Mouse (Mus musculus) small intestine, adult 2 months (tissue): ENCODE data around the gene Sall2. TPM values are rescaled to one million over a fixed set of nuclear protein-coding genes. Genes with fewer than 3 reads are reported as not detected.
"Not testable (repeated sequence)": the region's sequence is repeated elsewhere in the genome, so short reads cannot be mapped to it uniquely, and the experiment has no call there.

Source experiments
- H3K27ac ChIP-seq: fragments of 200-500 bp; 2 replicates; pipeline ENCODE4 v1.5.1; 2012; ENCODE audit warnings: low read depth, low read length, control low read depth, inconsistent platforms; ENCODE audit not compliant: insufficient read depth
- H3K27me3 ChIP-seq: fragments of 200-500 bp; 2 replicates; pipeline ENCODE4 v1.6.1; 2012; ENCODE audit warnings: mild to moderate bottlenecking, moderate library complexity, low read length, inconsistent platforms; ENCODE audit not compliant: control insufficient read depth, insufficient read depth
- H3K36me3 ChIP-seq: fragments of 200-500 bp; 2 replicates; pipeline ENCODE4 v1.6.1; 2012; ENCODE audit warnings: mild to moderate bottlenecking, low read length, control low read depth, inconsistent platforms; ENCODE audit not compliant: control insufficient read depth, insufficient read depth
- H3K4me1 ChIP-seq: fragments of 200-500 bp; 2 replicates; pipeline ENCODE4 v1.6.1; 2012; ENCODE audit warnings: low read length, inconsistent platforms, mixed read lengths; ENCODE audit not compliant: control insufficient read depth, insufficient read depth, insufficient read length
- H3K4me3 ChIP-seq: fragments of 200-500 bp; 2 replicates; pipeline ENCODE4 v1.5.1; 2012; ENCODE audit warnings: low read depth, mild to moderate bottlenecking, control low read depth, inconsistent platforms, low read length, moderate library complexity
- CTCF ChIP-seq: fragments of 200-500 bp; IDR thresholded peaks from 2 replicates; pipeline ENCODE4 v1.5.1; 2012; ENCODE audit warnings: low read depth, mild to moderate bottlenecking, control low read depth, inconsistent platforms, low read length, moderate library complexity, mixed read lengths; ENCODE audit not compliant: insufficient replicate concordance, insufficient read length; ENCODE audit errors: extremely low read depth
- POLR2A ChIP-seq: fragments of 200-500 bp; IDR thresholded peaks from 2 replicates; pipeline ENCODE4 v1.6.1; 2012; ENCODE audit warnings: low read depth, mild to moderate bottlenecking, control low read depth, inconsistent platforms, low read length, moderate library complexity
- WGBS: fragments of 180-500 bp; shearing (Covaris S2); methylation state at CpG from one replicate; pipeline ENCODE4 v1.1.7; 2018; 5-methylcytosine and 5-hydroxymethylcytosine counted together
- polyA plus RNA-seq: library from polyadenylated mRNA; depleted of rRNA; stranded (reverse); fragments of >200 nt; gene quantifications from 2 replicates; pipeline ENCODE4 v1.2.3, GENCODE M21; 2012

Gene Sall2
- polyA plus RNA-seq, 1 experiment, result 1.4 TPM

DNA sequence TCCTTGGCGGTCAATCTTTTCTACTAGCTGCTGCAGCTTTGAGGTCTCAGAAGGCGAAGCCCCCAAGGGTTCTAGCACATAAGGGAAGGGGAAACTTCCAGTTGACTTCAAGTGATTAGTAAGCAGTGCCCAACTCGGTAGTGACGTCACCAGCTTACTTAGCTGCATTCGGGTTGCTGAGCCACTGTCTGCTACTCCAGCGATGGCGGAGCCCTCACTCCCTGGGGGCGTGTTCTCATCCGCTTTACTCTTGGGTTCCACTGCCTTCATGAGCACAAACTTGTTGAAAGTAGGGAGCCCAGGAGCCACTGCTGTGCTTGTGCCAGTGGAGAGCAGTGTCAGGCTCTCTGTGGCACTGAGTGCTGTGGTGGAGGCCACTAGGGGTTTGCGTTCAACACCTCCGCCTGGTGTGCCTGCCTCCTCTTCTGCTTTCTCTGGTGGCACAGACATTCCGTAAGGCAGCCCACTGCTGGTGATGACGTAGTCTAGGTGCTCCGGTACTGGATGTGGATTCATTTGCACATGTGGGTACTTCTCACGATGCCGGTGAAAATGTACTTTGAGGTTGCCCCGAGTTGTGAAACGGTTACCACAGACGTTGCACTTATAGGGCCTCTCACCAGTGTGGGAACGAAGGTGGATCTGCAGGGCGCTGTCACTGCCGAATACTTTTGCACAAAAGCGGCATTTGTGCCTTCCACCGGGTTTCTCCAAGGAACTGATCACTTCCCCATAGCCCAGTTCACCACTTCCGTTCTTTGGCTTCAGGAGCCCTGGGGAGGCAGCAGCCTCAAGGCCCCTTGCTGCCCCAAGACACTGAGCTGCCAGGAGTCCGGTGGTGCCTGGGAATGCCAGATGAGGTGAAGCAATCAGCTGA is 14.4 kb downstream of the Sall2 start:
- 87% methylated on average over 26 of the region's 26 CpGs for WGBS
- H3K27me3 ChIP-seq, result peaks cover 13% of the 10 kb centered on the region
- no peak overlapping the region for H3K4me3 ChIP-seq
- peaks cover 5% of the 10 kb centered on the region; the same call in 1 of the 2 replicates for H3K4me1 ChIP-seq
- TF ChIP-seq POLR2A, result no peak
- no peak for TF ChIP-seq CTCF
- H3K27ac ChIP-seq, result no peak overlapping the region
- H3K36me3 ChIP-seq, result no peaks in the 10 kb centered on the region

DNA sequence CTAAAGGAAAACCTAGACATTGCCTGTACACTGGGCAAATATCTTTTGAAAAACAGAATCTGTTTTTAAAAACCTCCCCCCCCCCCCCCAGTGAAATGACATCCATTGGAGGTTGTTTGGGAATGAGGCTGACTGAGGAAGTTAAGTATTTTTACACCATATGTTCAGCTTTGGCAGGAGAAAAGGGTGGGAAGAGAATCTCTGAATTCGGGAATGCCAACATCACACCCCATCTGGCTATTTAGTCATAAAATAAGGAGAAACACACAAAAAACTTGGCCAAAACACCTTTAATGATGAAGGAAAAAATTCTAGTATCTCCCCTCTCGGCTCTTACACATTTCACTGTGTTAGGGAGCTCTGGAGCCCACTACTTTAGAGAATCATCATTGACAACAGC is 17.7 kb downstream of the Sall2 start:
- no peak for TF ChIP-seq CTCF
- no peak for TF ChIP-seq POLR2A
- no peak overlapping the region for H3K4me3 ChIP-seq
- H3K4me1 ChIP-seq, result 0 out of 2 replicates have a peak, but pooled peaks cover 3% of the 10 kb centered on the region
- 86% methylated on average over 2 of the region's 2 CpGs for whole genome bisulfite sequencing
- H3K36me3 ChIP-seq, result no peaks in the 10 kb centered on the region
- no peak overlapping the region for H3K27ac ChIP-seq
- H3K27me3 ChIP-seq, result peaks cover 11% of the 10 kb centered on the region; the same call in 1 of the 2 replicates

DNA sequence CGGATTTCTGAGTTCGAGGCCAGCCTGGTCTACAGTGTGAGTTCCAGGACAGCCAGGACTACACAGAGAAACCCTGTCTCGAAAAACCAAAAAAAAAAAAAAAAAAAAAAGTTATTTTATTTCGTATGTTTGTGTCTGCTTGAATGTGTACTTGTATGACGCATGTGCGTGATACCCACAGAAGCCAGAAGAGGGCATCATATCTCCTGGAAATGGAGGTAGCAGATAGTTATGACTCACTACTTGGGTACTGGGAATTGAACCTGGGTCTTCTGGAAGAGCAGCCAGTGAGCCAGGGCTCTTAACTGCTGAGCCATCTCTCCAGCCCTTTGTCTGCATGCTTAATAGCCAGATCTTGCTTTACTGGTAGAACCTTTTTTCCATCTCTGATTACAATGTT is 18.2 kb downstream of the Sall2 start:
- not testable (repeated sequence) for H3K4me3 ChIP-seq, H3K36me3 ChIP-seq, H3K27ac ChIP-seq, H3K27me3 ChIP-seq, H3K4me1 ChIP-seq
- WGBS, result 87% methylated on average over 6 of the region's 6 CpGs
- TF ChIP-seq CTCF, result peak; percentile 8; the same call in 1 of the 2 replicates

DNA sequence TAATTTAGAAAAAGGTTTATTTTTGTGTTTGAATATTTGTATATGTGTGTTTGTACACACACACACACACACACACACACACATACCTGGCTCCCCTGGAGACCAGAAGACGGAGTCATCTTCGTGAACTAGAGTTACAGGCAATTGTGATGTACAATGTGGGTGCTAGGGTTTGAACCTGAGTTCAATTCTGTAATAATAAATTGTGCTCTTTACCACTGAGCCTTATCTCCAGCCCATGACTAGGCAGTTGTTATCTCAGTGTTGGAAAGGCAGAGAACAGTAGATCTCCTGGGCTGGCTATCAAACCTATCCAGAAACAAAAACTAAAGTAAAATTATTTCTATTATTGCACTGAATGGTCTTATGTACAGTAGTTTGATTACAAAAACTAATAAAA is 22.5 kb downstream of the Sall2 start:
- no peaks in the 10 kb centered on the region for H3K36me3 ChIP-seq
- H3K4me1 ChIP-seq, result no peaks in the 10 kb centered on the region
- no peak overlapping the region for H3K27ac ChIP-seq
- no peaks in the 10 kb centered on the region for H3K27me3 ChIP-seq
- 83% methylated on average over 2 of the region's 2 CpGs for WGBS
- no peak for TF ChIP-seq POLR2A
- TF ChIP-seq CTCF, result no peak
- H3K4me3 ChIP-seq, result no peak overlapping the region

DNA sequence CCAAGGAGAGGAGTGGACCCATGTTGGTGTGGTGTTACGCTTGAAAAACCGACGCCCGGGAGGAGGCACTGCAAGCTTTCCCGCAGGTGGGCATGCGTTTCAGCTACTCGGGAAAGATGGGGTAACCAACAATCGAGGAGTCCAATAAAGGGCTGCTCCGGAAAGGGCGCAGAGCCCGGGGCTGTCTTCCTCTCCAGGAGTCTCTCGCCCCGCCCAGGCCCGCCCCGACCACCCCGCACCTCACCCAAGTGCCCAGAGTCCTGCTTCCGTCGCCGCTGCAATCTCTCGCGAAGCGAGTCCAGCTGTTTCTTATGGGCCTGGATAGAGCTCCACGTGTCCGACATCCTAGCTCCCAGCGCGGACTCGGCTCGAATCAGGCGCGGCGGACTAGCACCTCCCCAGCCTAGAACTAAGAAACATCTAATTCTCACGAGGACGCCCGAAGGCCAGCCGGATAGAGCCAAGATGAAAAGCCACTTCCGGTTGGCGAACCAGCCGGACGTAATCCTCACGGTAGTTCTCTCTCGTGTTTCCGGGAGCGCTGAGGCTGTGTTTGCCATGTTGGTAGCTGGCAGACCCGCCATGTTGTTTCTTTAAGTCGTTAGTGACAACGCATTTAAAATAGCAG is 23.8 kb downstream of the Sall2 start, which contains the start of gene Mettl3:
Gene Mettl3, minus strand, starts transcription at position 485 of the 628 bp plus-strand sequence.
- Histone ChIP-seq H3K27me3 (no peaks in the 10 kb centered on the region), H3K4me1 (no peaks in the 10 kb centered on the region), H3K27ac (peak within 1 kb of the TSS; percentile 72), H3K36me3 (peaks cover 6% of the 10 kb centered on the region), H3K4me3 (peak within 1 kb of the TSS; percentile 88)
- TF ChIP-seq POLR2A (peak; percentile 35; the same call in 1 of the 2 replicates), CTCF (no peak)
- under 1% methylated on average over 46 of the region's 46 CpGs for WGBS

DNA sequence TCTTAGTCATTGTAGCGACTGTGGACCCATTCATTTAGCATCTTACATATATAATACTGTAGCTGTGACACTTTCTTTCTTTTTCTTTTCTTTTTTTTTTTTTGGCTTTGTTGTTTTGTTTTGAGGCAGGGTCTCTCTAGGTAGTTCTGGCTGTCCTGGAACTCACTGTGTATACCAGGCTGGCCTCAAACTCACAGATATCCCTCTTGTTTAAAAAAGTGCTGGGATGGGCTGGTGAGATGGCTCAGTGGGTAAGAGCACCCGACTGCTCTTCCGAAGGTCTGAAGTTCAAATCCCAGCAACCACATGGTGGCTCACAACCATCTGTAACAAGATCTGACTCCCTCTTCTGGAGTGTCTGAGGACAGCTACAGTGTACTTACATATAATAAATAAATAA is 25.0 kb downstream of the Sall2 start:
- peaks cover 11% of the 10 kb centered on the region for H3K36me3 ChIP-seq
- H3K4me1 ChIP-seq, H3K27ac ChIP-seq, H3K4me3 ChIP-seq, H3K27me3 ChIP-seq: not testable (repeated sequence)
- WGBS, result 81% methylated on average over 3 of the region's 3 CpGs

DNA sequence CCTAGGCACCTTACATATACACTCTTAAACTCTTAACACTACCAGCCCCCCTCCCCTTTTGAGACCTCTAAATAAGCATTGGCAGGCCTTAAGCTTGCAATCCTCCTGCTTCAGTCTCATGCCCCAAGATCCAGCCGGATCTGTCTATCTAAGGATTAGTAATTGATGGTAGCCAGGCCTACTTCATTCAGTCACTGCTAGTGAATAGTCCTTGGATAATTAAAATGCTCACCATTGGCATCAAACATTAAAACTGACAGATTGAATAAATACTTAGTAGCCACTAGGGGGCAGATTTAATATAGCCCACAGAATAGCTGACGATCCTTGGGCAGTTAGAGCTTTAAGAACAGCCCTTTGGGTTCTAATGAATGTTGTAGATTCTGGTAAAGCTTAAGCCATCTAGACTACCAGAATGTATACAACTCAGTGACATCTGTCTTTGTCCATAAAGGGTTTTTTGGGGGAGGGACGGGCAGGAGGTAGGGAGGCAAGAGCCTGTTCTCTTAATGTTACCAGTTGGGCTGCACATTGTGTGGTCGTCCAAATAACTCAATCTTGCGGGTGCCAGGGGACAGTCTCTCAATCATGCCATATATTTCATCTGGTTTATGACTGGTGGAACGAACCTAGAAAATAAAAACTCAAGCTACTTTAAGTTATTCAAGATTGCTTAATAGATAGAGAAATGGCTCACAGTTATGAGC is 32.9 kb downstream of the Sall2 start:
- H3K4me1 ChIP-seq, result no peaks in the 10 kb centered on the region
- H3K4me3 ChIP-seq, result no peak overlapping the region
- no peak overlapping the region for H3K27ac ChIP-seq
- peaks cover 67% of the 10 kb centered on the region for H3K36me3 ChIP-seq
- WGBS, result 67% methylated on average over 6 of the region's 6 CpGs
- no peaks in the 10 kb centered on the region for H3K27me3 ChIP-seq
- TF ChIP-seq CTCF (no peak), POLR2A (no peak)
